Mouse (Mus musculus): ENCODE results near the gene Tax1bp3. TPM values are rescaled to one million over a fixed set of nuclear protein-coding genes. Genes with fewer than 3 reads are reported as not detected.

Gene Tax1bp3
- polyA plus RNA-seq, 1 experiment from 2014 or later, result 103 TPM

DNA sequence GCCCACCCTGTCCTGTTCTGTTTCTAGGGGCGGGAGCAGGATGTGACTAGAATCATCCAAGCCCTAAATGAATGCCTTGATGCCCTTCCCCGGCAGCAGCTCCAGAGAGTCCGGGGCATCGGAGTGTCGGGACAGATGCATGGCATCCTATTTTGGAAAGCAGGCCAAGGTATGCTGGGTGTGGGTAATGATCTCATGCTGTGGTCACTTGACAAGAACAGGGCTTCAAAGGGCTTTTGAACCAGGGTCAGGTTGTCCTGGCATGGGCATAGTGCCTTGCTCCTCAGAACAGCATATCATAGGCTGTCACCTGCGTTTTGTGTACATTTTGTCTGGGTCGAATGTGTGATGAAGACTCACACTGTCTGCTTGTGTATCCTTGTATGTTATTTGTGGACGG is 27.0 kb downstream of the Tax1bp3 start:
- Histone ChIP-seq H3K27me3 (ENCODE audit: control insufficient read depth, insufficient read depth, low read length) (no peaks in the 10 kb centered on the region), H3K4me2 (ENCODE audit: low read depth, low read length) (no peak overlapping the region), H3K4me1 (ENCODE audit: control insufficient read depth, insufficient read depth, low read length) (peaks cover 3% of the 10 kb centered on the region; the same call in 1 of the 2 replicates), H3K9me3 (ENCODE audit: control insufficient read depth, low read length) (no peaks in the 10 kb centered on the region), H3K36me3 (ENCODE audit: control insufficient read depth, insufficient read depth, low read length) (no peaks in the 10 kb centered on the region), H3K27ac (ENCODE audit: low read depth, low read length) (no peak overlapping the region), H3K9ac (replicated peaks; ENCODE audit: low read depth, low read length) (no peak overlapping the region), H3K4me3 (ENCODE audit: low read depth, low read length) (no peak overlapping the region)
- no peak for ATAC-seq (ENCODE audit: low read depth)
- 87% methylated on average over 8 of the region's 8 CpGs for WGBS

DNA sequence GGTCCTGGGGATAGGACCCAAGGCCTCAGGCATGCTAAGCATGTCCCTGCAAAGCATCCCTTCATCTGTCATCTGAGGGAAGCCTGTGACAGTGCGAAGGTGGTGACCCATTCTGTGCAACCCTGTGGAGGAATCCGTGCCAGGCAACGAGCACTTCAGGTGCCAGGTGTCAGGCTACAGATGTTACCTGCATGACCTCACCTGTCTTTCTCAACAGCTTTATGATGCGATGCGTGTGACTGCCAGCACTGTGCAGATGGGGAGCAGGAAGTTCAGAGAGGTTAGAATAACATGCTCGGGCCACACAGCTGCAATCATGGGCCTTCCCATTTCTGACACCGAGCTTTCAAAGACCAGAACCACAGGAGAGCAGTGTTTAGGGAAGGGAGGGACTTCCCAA is 28.3 kb downstream of the Tax1bp3 start:
- no peaks in the 10 kb centered on the region for H3K36me3 ChIP-seq (ENCODE audit: control insufficient read depth, insufficient read depth, low read length)
- no peak overlapping the region for H3K4me3 ChIP-seq (ENCODE audit: low read depth, low read length)
- H3K27ac ChIP-seq (ENCODE audit: low read depth, low read length), result no peak overlapping the region
- no peaks in the 10 kb centered on the region for H3K27me3 ChIP-seq (ENCODE audit: control insufficient read depth, insufficient read depth, low read length)
- H3K4me1 ChIP-seq (ENCODE audit: control insufficient read depth, insufficient read depth, low read length), result no peaks in the 10 kb centered on the region
- ATAC-seq (ENCODE audit: low read depth), result no peak
- H3K9ac ChIP-seq (replicated peaks; ENCODE audit: low read depth, low read length), result no peak overlapping the region
- no peaks in the 10 kb centered on the region for H3K9me3 ChIP-seq (ENCODE audit: control insufficient read depth, low read length)
- WGBS, result 79% methylated on average over 7 of the region's 7 CpGs
- no peak overlapping the region for H3K4me2 ChIP-seq (ENCODE audit: low read depth, low read length)

DNA sequence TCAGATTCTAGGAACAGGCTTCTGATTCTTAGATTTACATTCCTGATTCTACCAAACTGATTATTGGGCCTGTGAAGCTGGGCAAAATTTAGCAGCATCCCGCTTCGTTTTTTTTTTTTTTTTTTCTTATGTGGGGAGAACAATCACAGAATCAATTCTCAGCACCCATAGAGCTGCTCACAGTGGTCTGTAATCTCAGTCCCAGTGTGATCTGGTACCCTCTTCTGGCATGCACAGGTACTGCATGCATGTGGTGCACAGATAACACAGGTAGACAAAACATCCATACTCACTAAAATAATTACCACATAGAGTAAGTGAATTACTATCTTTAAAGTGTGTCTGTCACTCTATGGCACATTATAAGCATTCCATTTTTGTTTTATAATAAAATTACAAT is 30.7 kb downstream of the Tax1bp3 start:
- no peak overlapping the region for H3K27ac ChIP-seq (ENCODE audit: low read depth, low read length)
- no peaks in the 10 kb centered on the region for H3K4me1 ChIP-seq (ENCODE audit: control insufficient read depth, insufficient read depth, low read length)
- H3K4me2 ChIP-seq (ENCODE audit: low read depth, low read length), result no peak overlapping the region
- no peaks in the 10 kb centered on the region for H3K27me3 ChIP-seq (ENCODE audit: control insufficient read depth, insufficient read depth, low read length)
- no peaks in the 10 kb centered on the region for H3K36me3 ChIP-seq (ENCODE audit: control insufficient read depth, insufficient read depth, low read length)
- no peaks in the 10 kb centered on the region for H3K9me3 ChIP-seq (ENCODE audit: control insufficient read depth, low read length)
- WGBS, result 100% methylated on average over 2 of the region's 2 CpGs
- no peak overlapping the region for H3K9ac ChIP-seq (replicated peaks; ENCODE audit: low read depth, low read length)
- H3K4me3 ChIP-seq (ENCODE audit: low read depth, low read length), result no peak overlapping the region
- no peak for ATAC-seq (ENCODE audit: low read depth)

DNA sequence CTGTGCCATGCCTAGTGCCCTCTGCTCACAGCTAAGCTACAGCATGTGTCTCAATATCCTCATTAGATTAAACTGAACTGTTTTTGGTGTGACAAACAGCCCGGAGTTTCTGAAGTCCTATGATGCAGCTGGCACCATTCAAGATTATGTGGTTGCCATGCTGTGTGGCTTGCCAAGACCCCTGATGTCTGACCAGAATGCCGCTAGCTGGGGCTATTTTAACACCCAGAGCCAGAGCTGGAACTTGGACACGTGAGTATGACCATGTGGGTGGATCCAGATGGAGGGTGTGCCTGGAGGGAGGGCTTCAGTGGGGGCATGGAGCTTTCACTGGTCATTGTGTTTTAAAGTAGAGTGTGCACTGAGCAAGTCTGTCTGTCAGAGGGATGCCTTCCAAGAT is 37.1 kb downstream of the Tax1bp3 start:
- no peak overlapping the region for H3K4me2 ChIP-seq (ENCODE audit: low read depth, low read length)
- no peaks in the 10 kb centered on the region for H3K9me3 ChIP-seq (ENCODE audit: control insufficient read depth, low read length)
- no peak overlapping the region for H3K4me3 ChIP-seq (ENCODE audit: low read depth, low read length)
- WGBS, result 71% methylated on average over 3 of the region's 3 CpGs
- no peak overlapping the region for H3K27ac ChIP-seq (ENCODE audit: low read depth, low read length)
- no peaks in the 10 kb centered on the region for H3K36me3 ChIP-seq (ENCODE audit: control insufficient read depth, insufficient read depth, low read length)
- ATAC-seq (ENCODE audit: low read depth), result no peak
- no peaks in the 10 kb centered on the region for H3K4me1 ChIP-seq (ENCODE audit: control insufficient read depth, insufficient read depth, low read length)
- H3K9ac ChIP-seq (replicated peaks; ENCODE audit: low read depth, low read length), result no peak overlapping the region
- H3K27me3 ChIP-seq (ENCODE audit: control insufficient read depth, insufficient read depth, low read length), result no peaks in the 10 kb centered on the region

DNA sequence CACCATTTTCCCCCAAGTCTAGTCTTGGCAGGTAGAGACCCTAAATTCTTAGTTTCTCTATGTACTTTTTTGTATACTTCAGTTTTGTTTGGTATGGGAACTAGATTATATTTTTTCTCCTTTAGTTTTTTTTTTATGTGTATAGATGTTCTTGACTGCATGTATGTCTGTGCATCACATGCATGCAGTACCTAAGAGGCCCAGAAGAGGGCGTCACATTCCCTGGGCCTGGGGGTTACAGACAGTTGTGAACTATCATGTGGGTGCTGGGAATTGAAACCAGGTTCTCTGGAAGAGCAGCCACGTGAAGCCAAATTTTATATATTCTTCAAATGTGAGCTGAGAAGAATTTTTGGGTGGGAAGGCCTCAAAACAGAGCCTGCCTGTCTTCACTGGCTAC is 42.8 kb downstream of the Tax1bp3 start:
- no peaks in the 10 kb centered on the region for H3K4me1 ChIP-seq (ENCODE audit: control insufficient read depth, insufficient read depth, low read length)
- WGBS, result 72% methylated on average over 2 of the region's 2 CpGs
- H3K4me2 ChIP-seq (ENCODE audit: low read depth, low read length), result no peak overlapping the region
- ATAC-seq (ENCODE audit: low read depth), result no peak
- no peak overlapping the region for H3K4me3 ChIP-seq (ENCODE audit: low read depth, low read length)
- no peaks in the 10 kb centered on the region for H3K9me3 ChIP-seq (ENCODE audit: control insufficient read depth, low read length)
- H3K27ac ChIP-seq (ENCODE audit: low read depth, low read length), result no peak overlapping the region
- H3K9ac ChIP-seq (replicated peaks; ENCODE audit: low read depth, low read length), result no peak overlapping the region
- H3K27me3 ChIP-seq (ENCODE audit: control insufficient read depth, insufficient read depth, low read length), result no peaks in the 10 kb centered on the region
- no peaks in the 10 kb centered on the region for H3K36me3 ChIP-seq (ENCODE audit: control insufficient read depth, insufficient read depth, low read length)

DNA sequence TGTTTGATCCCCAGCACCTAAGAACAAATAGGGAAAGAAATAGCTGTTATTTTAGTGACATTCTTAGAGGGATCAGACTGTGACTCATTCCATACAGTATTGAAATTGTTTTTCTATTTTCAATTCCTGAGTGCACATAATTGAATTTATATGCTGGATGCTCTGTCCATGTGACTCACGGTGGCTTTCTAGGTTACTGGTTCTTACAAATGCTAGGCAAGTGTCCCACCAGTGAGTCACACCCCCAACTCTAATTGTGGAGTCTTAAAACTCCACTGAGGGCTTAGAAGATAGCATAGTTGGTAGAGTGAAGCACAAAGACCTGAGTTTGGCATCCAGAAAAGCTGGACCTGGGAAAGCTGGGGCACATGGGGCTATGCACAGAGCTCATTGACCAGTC is 43.8 kb downstream of the Tax1bp3 start:
- Histone ChIP-seq H3K4me1 (ENCODE audit: control insufficient read depth, insufficient read depth, low read length) (no peaks in the 10 kb centered on the region), H3K36me3 (ENCODE audit: control insufficient read depth, insufficient read depth, low read length) (no peaks in the 10 kb centered on the region), H3K4me2 (ENCODE audit: low read depth, low read length) (no peak overlapping the region), H3K27ac (ENCODE audit: low read depth, low read length) (no peak overlapping the region), H3K27me3 (ENCODE audit: control insufficient read depth, insufficient read depth, low read length) (no peaks in the 10 kb centered on the region), H3K4me3 (ENCODE audit: low read depth, low read length) (no peak overlapping the region), H3K9me3 (ENCODE audit: control insufficient read depth, low read length) (no peaks in the 10 kb centered on the region), H3K9ac (replicated peaks; ENCODE audit: low read depth, low read length) (no peak overlapping the region)
- WGBS, result 93% methylated on average over 1 of the region's 1 CpGs
- ATAC-seq (ENCODE audit: low read depth), result no peak

DNA sequence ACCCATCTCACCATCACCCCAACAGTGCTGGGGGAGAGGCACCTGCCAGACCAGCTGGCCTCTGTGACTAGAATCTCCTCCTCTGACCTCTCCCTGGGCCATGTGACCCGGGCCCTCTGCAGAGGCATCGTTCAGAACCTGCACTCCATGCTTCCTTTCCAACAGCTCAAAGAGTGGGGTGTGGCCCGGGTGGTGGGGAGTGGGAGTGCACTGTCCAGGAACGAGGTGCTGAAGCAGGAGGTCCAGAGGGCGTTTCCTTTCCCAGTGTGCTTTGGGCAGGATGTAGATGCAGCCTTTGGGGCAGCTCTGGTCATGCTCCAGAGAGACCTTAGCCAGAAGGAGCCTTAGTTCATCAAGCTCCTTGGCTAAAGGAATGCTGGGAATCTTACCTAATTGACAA is 46.0 kb downstream of the Tax1bp3 start:
- 47% methylated on average over 5 of the region's 5 CpGs for WGBS

DNA sequence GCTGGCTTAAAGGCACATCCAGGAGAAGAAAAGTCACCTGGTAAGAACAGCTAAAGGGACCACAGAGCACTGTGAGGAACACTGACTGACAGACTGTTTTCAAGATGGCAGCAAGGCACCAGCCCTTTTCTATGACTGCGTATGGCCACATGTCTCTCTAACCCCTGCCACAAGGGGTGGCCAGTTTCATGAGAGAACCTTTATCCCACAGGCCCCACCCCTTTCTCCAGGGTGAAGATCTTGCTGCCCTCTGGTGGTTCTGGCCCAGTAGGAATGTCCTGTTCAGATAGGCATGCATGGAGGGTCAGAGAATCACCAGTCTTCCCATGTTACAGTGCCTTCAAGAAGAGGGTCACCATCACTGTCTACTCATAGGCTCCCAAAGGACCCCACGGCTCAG is 47.1 kb downstream of the Tax1bp3 start:
- 76% methylated on average over 2 of the region's 2 CpGs for WGBS
- no peak overlapping the region for H3K4me3 ChIP-seq (ENCODE audit: low read depth, low read length)
- H3K4me2 ChIP-seq (ENCODE audit: low read depth, low read length), result no peak overlapping the region
- H3K4me1 ChIP-seq (ENCODE audit: control insufficient read depth, insufficient read depth, low read length), result no peaks in the 10 kb centered on the region
- no peaks in the 10 kb centered on the region for H3K36me3 ChIP-seq (ENCODE audit: control insufficient read depth, insufficient read depth, low read length)
- H3K9me3 ChIP-seq (ENCODE audit: control insufficient read depth, low read length), result no peaks in the 10 kb centered on the region
- no peak for ATAC-seq (ENCODE audit: low read depth)
- H3K27me3 ChIP-seq (ENCODE audit: control insufficient read depth, insufficient read depth, low read length), result no peaks in the 10 kb centered on the region
- H3K9ac ChIP-seq (replicated peaks; ENCODE audit: low read depth, low read length), result no peak overlapping the region
- no peak overlapping the region for H3K27ac ChIP-seq (ENCODE audit: low read depth, low read length)

More for the DNA sequence above, 46.0 kb downstream of the Tax1bp3 start:
- no peaks in the 10 kb centered on the region for H3K36me3 ChIP-seq (ENCODE audit: control insufficient read depth, insufficient read depth, low read length)
- H3K9me3 ChIP-seq (ENCODE audit: control insufficient read depth, low read length), result no peaks in the 10 kb centered on the region
- no peak overlapping the region for H3K9ac ChIP-seq (replicated peaks; ENCODE audit: low read depth, low read length)
- ATAC-seq (ENCODE audit: low read depth), result no peak
- no peak overlapping the region for H3K4me3 ChIP-seq (ENCODE audit: low read depth, low read length)
- H3K4me1 ChIP-seq (ENCODE audit: control insufficient read depth, insufficient read depth, low read length), result no peaks in the 10 kb centered on the region
- no peaks in the 10 kb centered on the region for H3K27me3 ChIP-seq (ENCODE audit: control insufficient read depth, insufficient read depth, low read length)
- no peak overlapping the region for H3K4me2 ChIP-seq (ENCODE audit: low read depth, low read length)
- H3K27ac ChIP-seq (ENCODE audit: low read depth, low read length), result no peak overlapping the region

DNA sequence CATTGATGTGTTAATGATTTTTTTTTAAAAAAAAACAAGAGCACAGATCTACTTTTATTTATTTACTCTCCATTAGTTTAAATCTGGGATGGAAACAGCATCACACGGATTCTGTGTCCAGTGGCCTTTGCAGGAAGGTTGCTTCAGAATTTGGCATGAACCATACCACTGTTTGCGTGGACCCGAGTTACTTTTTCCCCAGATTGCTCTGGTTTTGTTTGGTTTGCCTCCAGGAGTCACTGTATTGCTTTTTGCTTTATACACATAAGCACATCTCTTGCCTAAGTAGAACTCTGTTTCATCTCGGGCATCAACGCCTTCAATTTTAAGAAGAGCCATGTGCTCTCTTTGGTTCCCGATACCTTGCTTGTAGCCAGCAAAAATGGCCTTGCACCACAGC is 49.0 kb downstream of the Tax1bp3 start:
- H3K27ac ChIP-seq (ENCODE audit: low read depth, low read length), result no peak overlapping the region
- no peak overlapping the region for H3K4me2 ChIP-seq (ENCODE audit: low read depth, low read length)
- H3K9me3 ChIP-seq (ENCODE audit: control insufficient read depth, low read length), result no peaks in the 10 kb centered on the region
- WGBS, result 90% methylated on average over 6 of the region's 6 CpGs
- no peaks in the 10 kb centered on the region for H3K27me3 ChIP-seq (ENCODE audit: control insufficient read depth, insufficient read depth, low read length)
- no peaks in the 10 kb centered on the region for H3K36me3 ChIP-seq (ENCODE audit: control insufficient read depth, insufficient read depth, low read length)
- H3K4me3 ChIP-seq (ENCODE audit: low read depth, low read length), result no peak overlapping the region
- no peak overlapping the region for H3K9ac ChIP-seq (replicated peaks; ENCODE audit: low read depth, low read length)
- ATAC-seq (ENCODE audit: low read depth), result no peak
- H3K4me1 ChIP-seq (ENCODE audit: control insufficient read depth, insufficient read depth, low read length), result no peaks in the 10 kb centered on the region

DNA sequence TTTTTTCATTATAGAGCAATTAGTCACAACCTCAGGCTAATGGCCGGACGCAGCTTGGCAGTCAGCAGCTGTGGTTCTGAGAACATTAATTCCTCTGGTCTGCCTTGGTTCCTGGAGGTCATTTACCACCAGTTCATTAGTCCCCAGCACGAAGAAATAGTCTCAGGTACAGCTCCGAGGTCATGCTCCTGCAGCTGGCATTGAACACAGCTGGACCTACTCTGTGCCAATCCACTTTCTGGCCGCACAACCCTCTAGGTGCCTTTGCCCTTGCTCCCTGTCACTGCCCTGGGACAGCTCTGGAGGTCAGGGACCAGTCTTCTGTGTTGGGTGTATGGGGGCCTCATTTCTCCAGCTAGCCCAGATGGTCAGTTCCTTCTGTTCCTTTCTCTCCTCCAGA is 52.0 kb downstream of the Tax1bp3 start:
- WGBS, result 70% methylated on average over 5 of the region's 5 CpGs
- no peak for ATAC-seq (ENCODE audit: low read depth)
- H3K36me3 ChIP-seq (ENCODE audit: control insufficient read depth, insufficient read depth, low read length), result no peaks in the 10 kb centered on the region
- H3K9me3 ChIP-seq (ENCODE audit: control insufficient read depth, low read length), result no peaks in the 10 kb centered on the region
- no peaks in the 10 kb centered on the region for H3K27me3 ChIP-seq (ENCODE audit: control insufficient read depth, insufficient read depth, low read length)
- H3K4me3 ChIP-seq (ENCODE audit: low read depth, low read length), result no peak overlapping the region
- H3K4me1 ChIP-seq (ENCODE audit: control insufficient read depth, insufficient read depth, low read length), result no peaks in the 10 kb centered on the region
- H3K9ac ChIP-seq (replicated peaks; ENCODE audit: low read depth, low read length), result no peak overlapping the region
- no peak overlapping the region for H3K4me2 ChIP-seq (ENCODE audit: low read depth, low read length)
- no peak overlapping the region for H3K27ac ChIP-seq (ENCODE audit: low read depth, low read length)
